Mouse (Mus musculus) kidney, postnatal 25 days (tissue): ENCODE measurements at regions not wholly inside any gene's neighbourhood (a gene's known extent, or its start where the extent isn't known, plus 50 kb on each side); places are given as distances from the start of the nearest gene placed in this dataset.

Experiments
- DNase-seq, 2 experiments: peaks; one replicate each; pipeline ENCODE4 v3.0.0; 2021; ENCODE audit warnings: mixed read lengths in 2 of 2

DNA sequence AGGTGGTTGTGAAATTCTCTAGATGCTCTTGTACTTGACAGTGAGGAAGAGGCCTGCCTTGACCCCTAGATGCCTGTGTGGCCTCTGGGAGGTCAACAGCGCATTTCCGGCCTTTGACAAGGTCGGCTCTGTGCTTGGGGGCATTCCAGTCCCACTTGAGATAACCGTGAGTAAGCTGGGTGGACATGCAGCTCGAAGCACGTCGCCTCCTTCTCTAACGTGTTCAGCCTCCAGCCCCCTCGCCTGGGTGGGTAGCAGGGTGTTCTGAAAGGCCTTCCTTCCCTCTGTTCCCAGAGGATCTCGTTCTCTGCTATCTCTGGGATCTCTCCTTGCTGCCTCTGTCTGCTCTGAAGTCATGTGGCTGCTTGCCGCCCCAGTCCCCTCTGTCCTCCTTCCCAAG, 70.2 kb upstream of the Slc38a2 start:
- DNase-seq, result no peak

DNA sequence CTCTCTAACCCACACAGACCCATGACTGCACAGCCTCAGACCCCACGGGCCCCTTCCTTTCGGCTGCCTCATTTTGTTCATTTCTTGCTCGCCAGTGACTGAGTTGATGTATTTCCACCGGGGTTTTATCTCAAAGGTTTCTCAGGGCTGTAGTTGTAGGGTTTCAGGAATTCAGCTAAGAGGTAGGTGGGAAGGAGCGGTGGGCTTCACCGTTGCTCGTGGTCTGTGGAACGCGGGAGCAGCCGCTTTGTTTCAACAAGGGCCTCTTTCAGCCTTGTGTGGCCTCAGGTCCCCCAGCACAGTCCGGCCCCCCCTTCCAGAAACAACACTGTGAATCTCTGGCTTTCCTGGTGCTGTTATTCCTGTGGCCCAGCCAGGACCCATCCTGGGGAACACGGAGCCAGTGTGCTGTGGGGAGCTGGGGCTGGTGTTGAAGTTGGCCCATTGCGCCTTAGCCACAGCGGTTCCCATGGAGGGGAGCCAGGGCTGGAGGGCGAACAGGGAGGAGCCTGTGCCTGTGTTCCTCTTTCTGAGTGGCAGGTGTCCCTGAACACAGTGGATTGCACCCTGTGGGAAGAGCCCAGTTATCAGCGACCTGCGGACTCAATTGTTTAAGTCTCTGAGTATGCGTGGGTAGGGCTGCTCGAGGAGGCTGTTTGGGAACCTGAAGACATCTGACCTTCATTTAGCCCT, 68.9 kb upstream of the Slc38a2 start:
- no peak for DNase-seq

DNA sequence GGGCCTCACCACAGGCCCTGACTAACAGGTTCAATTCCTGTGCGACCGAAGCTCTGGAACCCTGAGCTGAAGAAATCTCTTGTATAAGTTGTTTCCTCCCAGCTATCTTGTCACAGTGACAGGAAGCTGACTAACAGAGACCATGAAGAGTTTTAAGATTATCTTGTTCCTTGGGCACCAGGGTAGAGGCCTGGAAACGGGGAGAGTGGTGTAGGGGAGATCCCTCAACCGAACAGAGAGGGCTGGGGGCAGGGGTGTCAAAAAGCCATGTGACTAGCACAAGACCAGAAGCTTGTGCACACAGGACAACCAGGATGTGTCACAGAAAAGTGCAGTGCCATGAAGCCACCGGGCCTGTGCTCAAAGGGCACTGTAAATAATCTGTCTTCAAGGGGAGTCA, 67.7 kb upstream of the Slc38a2 start:
- DNase-seq, result no peak

DNA sequence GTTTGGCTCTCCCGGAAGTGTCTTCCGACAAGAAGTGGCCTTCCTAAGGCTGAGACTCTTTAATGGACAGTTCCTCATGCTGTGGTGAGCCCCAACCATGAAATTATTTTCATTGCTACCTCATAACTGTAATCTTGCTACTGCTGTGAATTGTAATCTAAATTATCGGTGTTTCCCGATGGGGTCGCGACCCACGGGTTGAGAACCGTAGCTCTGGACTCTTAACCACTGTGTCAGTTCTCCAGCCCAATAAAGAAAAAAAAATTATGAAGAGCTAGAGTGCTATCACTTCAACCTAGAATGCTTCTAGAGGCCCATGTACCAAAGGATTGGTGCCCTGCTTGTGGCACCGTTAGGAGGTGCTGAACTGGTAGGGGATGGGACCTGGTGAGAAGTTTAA, 66.7 kb upstream of the Slc38a2 start:
- DNase-seq, result no peak

DNA sequence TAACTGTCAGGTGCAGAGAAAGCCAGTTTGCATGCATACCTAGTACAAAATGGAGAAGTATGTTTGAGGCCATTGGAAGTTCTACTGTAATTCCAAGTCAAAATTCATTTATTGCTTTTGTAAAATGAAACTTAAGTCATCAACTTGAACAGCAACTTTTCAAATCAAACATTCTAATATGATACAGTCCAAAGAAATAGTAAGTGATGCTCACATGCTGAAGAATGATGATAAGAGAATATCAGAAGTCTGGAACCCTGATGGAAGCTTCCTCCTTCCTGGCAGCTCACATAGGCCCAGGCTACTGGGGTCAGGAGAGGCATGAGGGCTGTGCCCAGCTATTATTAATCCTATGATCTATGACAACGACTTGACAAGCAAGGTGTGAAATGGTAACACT, 64.1 kb upstream of the Slc38a2 start:
- no peak for DNase-seq

DNA sequence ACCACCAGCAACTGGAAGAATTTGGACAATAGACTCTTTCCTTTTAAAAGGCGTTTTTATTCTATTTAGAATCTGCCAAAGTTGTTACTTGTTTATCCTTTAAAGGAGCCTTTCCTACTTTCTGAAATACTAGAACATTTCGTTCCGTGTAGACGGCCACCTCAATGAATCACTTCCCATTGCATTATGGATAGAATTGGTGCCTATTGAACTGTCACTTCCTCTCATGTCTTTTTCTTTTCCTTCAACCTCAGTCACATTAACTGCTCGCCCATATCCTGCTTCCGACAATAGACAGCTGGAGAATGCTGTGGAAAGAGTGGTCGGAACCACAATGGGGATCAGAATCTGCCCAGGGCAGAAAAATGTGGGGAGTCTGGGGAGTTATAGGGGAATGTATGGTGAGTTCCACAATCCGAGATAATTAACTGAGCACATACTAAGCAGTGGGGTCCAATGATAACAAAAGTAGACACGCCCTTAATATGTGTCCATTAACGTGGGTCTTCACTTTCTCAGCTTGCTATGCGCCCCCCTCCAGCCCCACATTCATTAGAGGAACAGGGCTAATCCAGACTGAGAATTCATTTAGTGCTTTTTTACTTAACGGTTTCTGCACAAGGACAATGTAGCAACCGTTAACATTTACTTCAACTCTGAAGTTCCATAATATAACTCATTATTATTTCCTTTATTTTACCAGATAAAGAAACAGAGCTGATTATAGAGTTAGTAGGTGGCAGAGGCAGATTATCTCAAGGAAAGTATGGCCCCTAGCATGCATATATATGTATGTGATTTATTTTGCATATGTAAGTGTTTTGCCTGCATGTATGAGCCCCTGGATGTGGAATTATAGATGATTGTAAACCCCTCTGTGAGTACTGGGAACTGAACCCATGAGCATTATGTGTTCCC, 59.8 kb upstream of the Slc38a2 start:
- DNase-seq, result no peak

DNA sequence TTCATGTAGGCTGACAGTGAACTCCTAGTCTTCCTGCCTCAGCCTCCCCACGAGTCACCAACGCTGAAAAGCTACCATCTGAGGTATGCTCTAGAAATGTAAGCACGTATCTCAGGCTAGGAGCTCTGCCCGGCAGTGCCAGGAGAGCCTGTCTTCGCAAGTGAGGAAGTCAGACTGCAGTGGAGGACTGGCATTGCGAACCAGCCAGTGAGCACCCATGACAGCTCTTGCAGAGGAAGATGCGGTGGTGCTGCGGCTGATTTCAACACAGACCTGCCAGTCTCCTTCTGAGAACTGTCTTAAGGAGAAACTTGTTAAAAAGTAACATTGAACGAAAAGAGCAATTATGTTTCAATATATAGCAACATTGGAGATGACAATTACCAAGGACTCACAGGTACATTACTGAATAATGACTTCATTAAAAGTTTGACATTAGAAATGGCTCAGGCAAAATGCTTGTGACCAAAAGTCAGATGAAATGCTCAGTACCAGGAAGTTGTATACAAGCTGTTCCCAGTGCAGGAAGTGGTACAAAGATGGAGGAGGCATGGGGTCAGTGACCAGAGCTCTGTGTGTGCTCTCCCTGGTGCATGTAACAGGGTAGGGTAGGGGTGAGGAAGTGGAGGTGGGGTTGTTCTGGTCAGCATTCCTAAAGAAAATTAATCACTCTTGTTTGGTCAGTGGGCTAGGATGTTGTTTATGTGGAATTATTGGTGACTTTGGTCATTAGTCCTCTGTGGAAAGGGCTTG, 58.1 kb upstream of the Slc38a2 start:
- no peak for DNase-seq

DNA sequence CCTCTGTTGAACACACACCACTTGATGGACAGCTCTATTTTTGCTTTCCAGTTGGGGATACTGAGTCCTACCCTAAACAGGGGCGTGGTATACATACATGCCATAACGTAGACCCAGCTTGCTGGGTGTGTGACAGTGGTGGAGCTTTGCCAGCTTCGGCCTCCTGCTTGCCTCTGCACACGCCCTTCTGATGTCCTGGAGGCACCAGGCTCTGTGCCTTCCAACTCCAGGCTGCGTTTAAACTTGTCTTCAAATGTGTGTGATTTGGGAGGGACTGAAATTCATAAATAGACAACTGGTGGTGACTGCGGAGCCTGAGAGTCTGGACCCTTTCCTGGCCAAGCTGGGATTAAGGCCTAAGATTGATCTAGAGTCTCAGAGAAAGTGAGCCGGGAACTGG, 56.9 kb upstream of the Slc38a2 start:
- DNase-seq, result no peak

DNA sequence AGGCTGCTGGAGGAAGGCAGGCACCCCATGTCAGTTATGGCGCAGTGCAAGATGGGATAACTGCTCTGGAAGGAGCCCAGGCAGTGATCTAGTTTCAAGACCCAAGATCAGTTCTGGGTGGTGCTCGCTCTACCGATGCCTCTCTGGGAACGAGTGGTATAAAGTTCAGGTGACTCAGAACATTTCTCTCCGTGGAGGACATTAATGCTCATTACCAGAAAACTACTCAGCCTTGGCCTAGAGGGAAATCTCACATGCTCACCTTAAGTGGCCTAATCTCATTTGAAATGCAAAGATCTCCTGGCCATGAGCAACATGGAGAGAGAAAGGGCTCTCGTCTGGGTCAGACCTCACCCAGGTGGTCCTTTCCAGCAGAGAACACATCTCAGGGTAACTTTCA, 56.4 kb upstream of the Slc38a2 start:
- DNase-seq, result peak in 1 of 2 experiments; percentile 62

DNA sequence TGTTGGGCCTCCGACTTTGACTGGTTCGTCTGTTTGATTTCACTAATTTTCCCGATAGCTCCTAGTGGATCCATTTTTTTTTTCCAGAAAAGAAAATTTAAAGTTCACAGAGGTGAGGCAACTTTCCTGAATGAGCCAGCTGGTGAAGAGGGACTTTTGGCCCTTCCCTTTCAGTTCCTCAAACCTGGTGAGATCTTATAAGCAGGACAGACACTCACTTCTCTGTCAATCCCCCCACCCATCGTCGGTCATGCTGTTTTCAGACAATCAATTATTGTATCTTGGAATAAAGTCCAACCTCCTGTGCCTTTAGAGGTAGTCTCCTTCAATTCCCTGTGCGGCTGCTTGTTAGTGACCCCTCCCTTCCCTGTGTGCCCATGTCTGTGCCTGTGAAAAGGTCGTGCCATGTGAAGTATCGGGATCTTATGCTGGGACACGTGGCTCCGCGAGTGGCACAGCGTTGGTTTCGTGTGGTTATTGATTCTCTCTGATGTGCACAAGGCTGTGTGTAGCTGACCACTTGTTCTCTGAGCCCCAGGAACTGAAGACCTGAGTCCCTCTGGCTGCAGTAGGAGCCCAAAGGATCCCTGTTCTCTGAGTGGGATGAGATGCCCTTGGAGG, 55.9 kb upstream of the Slc38a2 start:
- DNase-seq, result peak in 1 of 2 experiments; percentile 23

DNA sequence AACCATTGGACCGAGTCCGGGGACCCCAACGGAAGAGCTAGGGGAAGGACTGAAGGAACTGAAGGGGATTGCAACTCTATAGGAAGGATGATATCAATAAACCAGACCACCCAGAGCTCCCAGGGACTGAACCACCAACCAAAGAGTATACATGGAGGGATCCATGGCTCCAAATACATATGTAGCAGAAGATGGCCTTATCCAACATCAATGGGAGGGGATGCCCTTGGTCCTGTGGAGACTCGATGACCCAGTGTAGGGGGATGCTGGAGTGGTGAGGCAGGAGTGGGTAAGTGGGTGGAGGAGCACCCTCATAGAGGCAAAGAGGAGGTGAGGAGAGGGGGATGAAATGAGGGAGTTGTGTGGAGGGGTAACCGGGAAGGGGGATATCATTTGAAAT, 54.5 kb upstream of the Slc38a2 start:
- DNase-seq, result peak in 1 of 2 experiments; percentile 19

DNA sequence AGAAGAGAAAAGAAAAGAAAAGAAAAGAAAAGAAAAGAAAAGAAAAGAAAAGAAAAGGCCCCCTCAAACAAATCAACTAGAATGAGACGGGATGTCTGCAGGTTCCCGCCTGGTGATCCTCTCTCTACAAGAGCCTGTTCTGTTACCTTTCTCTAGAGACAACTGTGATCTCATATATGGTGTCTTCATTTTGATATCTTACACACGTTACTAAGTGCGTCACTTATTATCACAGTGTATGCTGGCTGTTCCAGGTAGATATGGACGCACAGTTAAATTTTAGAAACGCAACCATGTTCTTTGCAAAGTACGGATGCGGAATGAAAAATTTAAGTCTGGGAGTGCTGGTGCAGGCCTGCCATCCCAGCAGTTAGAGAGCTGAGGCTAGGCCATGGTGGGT, 53.2 kb upstream of the Slc38a2 start:
- DNase-seq, result peak in 1 of 2 experiments; percentile 8

DNA sequence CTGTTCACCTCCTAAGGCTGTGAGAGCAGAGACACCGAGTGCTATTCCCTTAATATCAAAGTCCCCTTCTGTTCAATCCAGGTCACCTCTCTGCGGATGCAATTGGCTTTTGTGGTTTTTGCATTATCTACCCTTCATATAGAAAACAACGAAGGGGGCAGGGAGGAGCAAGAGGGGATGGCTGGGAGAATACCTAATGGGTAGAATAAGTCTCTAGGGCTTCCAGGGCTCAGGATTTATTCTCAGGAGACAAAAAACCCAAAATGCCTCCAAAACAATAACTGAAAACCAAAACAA, 52.5 kb upstream of the Slc38a2 start:
- DNase-seq, result peak in 1 of 2 experiments; percentile 0

DNA sequence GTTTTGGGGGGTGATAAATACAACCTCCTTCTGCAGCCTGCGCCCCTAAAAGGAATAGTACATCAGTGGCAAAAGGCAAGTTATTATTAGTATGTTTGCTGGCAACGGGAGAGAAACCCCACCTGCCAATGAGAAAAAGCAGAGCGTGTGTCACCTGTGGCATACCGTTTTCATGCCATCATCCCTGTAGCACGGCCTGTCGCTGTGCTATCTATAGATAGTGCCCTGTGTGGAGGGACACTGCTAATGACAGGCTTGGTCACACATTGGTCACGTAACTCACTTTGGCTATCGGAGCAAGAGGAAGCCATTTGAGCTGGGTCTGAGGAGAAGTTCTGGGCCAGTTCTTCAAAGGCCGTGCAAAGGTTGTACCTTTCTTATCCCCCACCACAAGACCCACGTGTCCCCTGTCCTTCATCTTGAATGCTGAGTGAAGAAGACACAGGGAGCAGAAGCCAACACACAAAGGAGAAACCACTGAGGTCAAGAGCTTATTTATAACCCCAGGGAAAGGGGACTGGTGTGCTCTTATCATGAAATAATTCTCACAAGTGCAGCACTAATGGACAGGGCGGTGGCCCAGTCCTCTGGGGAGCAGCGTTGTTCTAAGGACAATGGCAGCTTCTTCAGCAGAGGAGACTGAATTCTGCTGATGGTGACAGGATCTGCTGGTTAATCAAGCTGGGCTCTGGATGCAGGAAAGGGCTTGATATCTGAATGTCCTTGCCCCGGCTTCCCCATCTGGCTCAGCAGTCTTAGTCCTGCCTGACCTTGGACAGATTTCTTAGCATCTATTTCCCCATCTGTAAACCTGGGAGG, 51.9 kb upstream of the Slc38a2 start:
- peak in 1 of 2 experiments; percentile 14 for DNase-seq

DNA sequence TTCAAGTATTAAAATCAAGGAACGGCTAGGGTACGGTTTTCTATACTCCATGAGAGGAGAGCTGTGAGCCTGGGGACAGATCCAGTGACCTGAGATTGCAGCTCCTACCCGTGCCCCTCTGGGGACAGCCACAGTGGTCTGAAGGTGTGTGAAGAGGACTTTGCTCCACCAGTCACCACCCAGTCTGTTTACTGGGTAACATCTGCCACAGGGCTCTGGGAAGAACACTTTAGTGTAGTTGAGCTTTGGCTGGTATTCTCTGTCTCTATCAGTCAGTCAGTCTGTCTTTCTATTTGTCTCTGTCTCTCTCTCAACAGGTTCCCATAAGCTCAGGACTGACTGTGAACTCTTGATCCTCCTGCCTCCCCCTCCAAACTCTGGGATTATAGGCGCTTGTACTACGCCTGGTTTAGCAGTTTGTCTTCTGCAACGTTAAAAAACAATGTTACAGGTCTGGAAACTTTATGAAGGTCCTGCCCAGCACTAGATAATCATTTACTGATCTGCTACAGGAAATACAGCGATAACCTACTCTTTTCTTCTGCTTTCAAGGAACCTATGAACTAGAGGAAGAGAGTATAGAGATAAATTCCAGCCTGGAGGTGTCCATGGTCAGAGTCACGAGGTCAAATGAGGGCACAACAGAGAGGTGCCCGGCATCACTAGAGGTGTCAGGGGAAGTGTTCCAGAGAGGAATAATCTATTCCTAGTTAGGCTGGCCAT, 50.2 kb upstream of the Slc38a2 start:
- peak in 1 of 2 experiments; percentile 24 for DNase-seq
